Mouse (Mus musculus): Measurements from ENCODE around the gene Barx1.

DNA sequence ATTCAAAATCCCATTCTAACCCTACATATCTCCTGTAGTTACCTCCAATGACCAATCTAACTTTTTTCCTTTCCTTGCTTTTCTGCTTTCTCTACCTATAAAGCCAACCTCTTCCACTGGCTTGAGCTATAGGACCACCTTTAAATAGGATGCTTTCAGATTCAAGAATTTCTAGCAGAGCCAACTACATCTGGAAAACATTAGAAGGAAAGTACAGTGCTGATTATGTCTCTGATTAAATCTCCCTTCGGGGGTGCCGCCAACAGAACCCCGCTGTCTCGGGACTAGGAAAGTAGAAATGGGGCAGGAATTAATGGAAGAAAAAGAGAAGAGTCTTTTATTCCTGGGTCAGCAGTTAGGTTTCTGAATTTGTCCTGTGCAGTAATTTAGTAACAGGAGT lies 43.9 kb upstream of the Barx1 start:
- TF ChIP-seq CTCF (IDR thresholded peaks at IDR 0.05; ENCODE audit: extremely low read depth, insufficient read depth, low read length) (no peak), POLR2A (IDR thresholded peaks at IDR 0.05; ENCODE audit: extremely low read depth, insufficient read depth, low read length) (no peak)
